Mouse (Mus musculus) lung, embryonic 14.5 days (tissue): ENCODE measurements around the gene Trpm7. TPM values are rescaled to one million over a fixed set of nuclear protein-coding genes. Genes with fewer than 3 reads are reported as not detected.
A peak's percentile ranks its signal among the peaks of the same experiment; 100 is the strongest.

Experiments used
- ATAC-seq: fragments of 200-750 bp; cut with Nextera tagmentation; 2 replicates; pipeline ENCODE4 v1.8.0; 2017; ENCODE audit warnings: mild to moderate bottlenecking, moderate TSS enrichment, moderate library complexity; ENCODE audit not compliant: insufficient read depth
- DNase-seq: peaks from one replicate; pipeline ENCODE4 v3.0.0-alpha.2; 2015
- H3K27ac ChIP-seq: fragments of 300-500 bp; sonication (generic); 2 replicates; pipeline ENCODE4 v1.5.1; 2014; ENCODE audit warnings: low read depth, mild to moderate bottlenecking, moderate library complexity
- H3K27me3 ChIP-seq: fragments of 300-500 bp; sonication (generic); 2 replicates; pipeline ENCODE4 v1.6.1; 2014; ENCODE audit warnings: low read length, control low read depth; ENCODE audit not compliant: insufficient read depth
- H3K36me3 ChIP-seq: fragments of 300-500 bp; sonication (generic); 2 replicates; pipeline ENCODE4 v1.6.1; 2014; ENCODE audit warnings: control low read depth; ENCODE audit not compliant: insufficient read depth
- H3K4me1 ChIP-seq: fragments of 300-500 bp; sonication (generic); 2 replicates; pipeline ENCODE4 v1.6.1; 2014; ENCODE audit warnings: antibody characterized with exemption, control low read depth; ENCODE audit not compliant: insufficient read depth
- H3K4me2 ChIP-seq: fragments of 300-500 bp; sonication (generic); 2 replicates; pipeline ENCODE4 v1.6.1; 2014; ENCODE audit warnings: mild to moderate bottlenecking
- H3K4me3 ChIP-seq: fragments of 300-500 bp; sonication (generic); 2 replicates; pipeline ENCODE4 v1.5.1; 2014; ENCODE audit warnings: low read depth, low read length
- H3K9ac ChIP-seq: fragments of 300-500 bp; sonication (generic); 2 replicates; pipeline ENCODE4 v1.6.1; 2014
- H3K9me3 ChIP-seq: fragments of 300-500 bp; sonication (generic); 2 replicates; pipeline ENCODE4 v1.6.1; 2016; ENCODE audit warnings: low read depth, low read length, control low read depth
- CTCF ChIP-seq: IDR thresholded peaks from 2 replicates; pipeline ENCODE4 v1.5.1; 2016; ENCODE audit warnings: antibody characterized with exemption, low read depth
- WGBS: fragments of 180-500 bp; shearing (Covaris S2); extraction: QIAGEN DNeasy Blood & Tissue Kit; methylation state at CpG from one replicate; pipeline ENCODE4 v1.1.7; 2014; 5-methylcytosine and 5-hydroxymethylcytosine counted together
- polyA plus RNA-seq: library from polyadenylated mRNA; unstranded; fragments of >200 nt; fragmentation: Nextera tagmentation; extraction: Ambion mirVana; gene quantifications from 2 replicates; pipeline ENCODE4 v1.2.1, GENCODE M21; 2014

Trpm7 gene
- polyA plus RNA-seq: 48.0 and 50.8 TPM in 2 replicates

DNA sequence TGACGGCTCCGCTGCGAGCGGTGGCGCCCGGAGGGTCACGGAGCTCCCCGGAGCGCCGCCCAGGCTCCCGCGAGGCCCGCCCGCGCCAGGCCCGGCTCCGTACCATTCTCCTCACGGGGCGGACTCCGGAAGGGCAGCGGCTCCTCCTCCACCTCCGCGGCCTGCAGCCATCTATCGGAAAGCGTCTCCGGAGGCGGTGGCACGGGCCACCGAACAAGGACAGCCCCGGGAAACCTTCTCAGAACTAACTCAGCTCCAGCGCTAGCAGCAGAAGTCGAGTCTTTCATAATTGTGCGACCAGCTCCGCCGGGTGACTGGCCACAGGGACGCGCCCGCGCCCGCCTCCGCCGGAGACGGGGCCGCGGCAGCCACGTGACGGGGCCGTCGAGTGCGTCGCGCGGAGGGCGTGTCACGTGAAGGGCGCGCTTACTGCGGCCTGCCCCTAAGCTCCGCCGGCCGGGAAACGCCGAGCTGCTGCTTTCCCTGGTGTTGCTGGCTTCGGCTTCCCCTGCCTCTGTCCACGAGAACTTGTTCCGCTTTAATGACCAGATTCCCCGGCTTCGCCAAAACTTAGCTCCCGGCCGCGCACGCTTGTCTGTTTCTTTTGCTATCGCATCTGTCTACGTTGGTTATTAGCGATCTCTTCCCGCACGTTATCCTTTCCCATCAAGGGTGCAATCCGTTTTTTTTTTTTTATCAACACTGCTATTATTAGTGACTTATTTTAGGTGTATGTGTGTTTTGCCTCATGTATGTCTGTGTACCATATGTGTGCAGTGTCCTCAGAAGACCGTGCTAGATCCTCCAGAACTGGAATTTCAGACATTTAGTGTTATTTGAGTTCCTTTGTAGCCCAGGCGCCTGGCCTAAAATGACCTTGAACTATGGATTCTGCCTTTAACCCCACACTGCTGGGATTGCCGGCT lies at the start of gene Trpm7:
Gene Trpm7, minus strand, starts transcription at position 360 of the 926 bp plus-strand sequence.
- peak within 1 kb of the TSS; percentile 80 for H3K4me2 ChIP-seq
- peak within 1 kb of the TSS; percentile 92 for H3K9ac ChIP-seq
- H3K4me3 ChIP-seq: peak within 1 kb of the TSS; percentile 89
- H3K9me3 ChIP-seq: no peaks in the 10 kb centered on the region
- H3K27me3 ChIP-seq: no peaks in the 10 kb centered on the region
- DNase-seq (peak; percentile 98), ATAC-seq (peak; percentile 98)
- no peaks in the 10 kb centered on the region for H3K36me3 ChIP-seq
- WGBS: under 1% methylated on average over 81 of the region's 81 CpGs
- no peaks in the 10 kb centered on the region for H3K4me1 ChIP-seq
- no peak for TF ChIP-seq CTCF
- peak within 1 kb of the TSS; percentile 99 for H3K27ac ChIP-seq

GRCm38 (mm10) chr2:126920358-126921060 lies 44.5 kb upstream of the Trpm7 start:
- 82% methylated on average over 12 of the region's 12 CpGs for WGBS

GRCm38 (mm10) chr2:126916236-126916635 lies 40.2 kb upstream of the Trpm7 start:
- no peaks in the 10 kb centered on the region for H3K27me3 ChIP-seq
- no peak for TF ChIP-seq CTCF
- H3K4me2 ChIP-seq: no peak overlapping the region
- DNase-seq (no peak), ATAC-seq (no peak)
- no peak overlapping the region for H3K27ac ChIP-seq
- no peak overlapping the region for H3K9ac ChIP-seq
- 53% methylated on average over 1 of the region's 1 CpGs for WGBS
- no peaks in the 10 kb centered on the region for H3K4me1 ChIP-seq
- no peak overlapping the region for H3K4me3 ChIP-seq
- no peaks in the 10 kb centered on the region for H3K9me3 ChIP-seq
- peaks cover 34% of the 10 kb centered on the region for H3K36me3 ChIP-seq

More at GRCm38 (mm10) chr2:126920358-126921060, 44.5 kb upstream of the Trpm7 start:
- ATAC-seq (no peak), DNase-seq (no peak)
- Histone ChIP-seq H3K27me3 (no peaks in the 10 kb centered on the region), H3K9me3 (no peaks in the 10 kb centered on the region), H3K9ac (no peak overlapping the region), H3K4me3 (no peak overlapping the region), H3K36me3 (peaks cover 45% of the 10 kb centered on the region), H3K4me2 (no peak overlapping the region), H3K27ac (no peak overlapping the region), H3K4me1 (no peaks in the 10 kb centered on the region)
- TF ChIP-seq CTCF: no peak

DNA sequence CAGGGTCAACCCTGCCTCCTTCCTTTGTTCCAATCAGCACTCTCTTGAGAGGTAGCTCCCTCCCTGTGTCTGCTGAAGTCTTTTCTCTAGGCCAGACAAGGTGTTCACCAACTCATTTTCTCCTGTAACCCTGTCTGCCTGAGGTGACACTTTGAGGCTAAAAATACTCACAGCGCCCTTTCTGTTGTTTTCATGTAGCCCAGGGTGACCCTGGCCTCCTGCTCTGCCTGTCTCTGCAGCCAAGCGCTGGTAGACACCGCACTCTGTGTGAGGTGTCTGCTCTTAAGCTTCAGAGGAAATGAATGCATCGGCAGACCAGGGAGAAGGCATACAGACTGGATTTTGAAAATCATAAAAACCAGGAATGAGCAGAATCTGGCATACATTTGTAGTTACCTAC lies 38.1 kb upstream of the Trpm7 start:
- H3K36me3 ChIP-seq: peaks cover 24% of the 10 kb centered on the region; the same call in 1 of the 2 replicates
- no peaks in the 10 kb centered on the region for H3K9me3 ChIP-seq
- no peaks in the 10 kb centered on the region for H3K4me1 ChIP-seq
- H3K4me3 ChIP-seq: no peak overlapping the region
- H3K27ac ChIP-seq: no peak overlapping the region
- no peak for DNase-seq
- no peaks in the 10 kb centered on the region for H3K27me3 ChIP-seq
- ATAC-seq: no peak
- no peak overlapping the region; the same call in 1 of the 2 replicates for H3K9ac ChIP-seq
- no peak overlapping the region for H3K4me2 ChIP-seq
- TF ChIP-seq CTCF: no peak
- WGBS: 55% methylated on average over 4 of the region's 4 CpGs

- no peaks in the 10 kb centered on the region for H3K27me3 ChIP-seq
- no peak for TF ChIP-seq CTCF
- DNase-seq (no peak), ATAC-seq (no peak)
- no peak overlapping the region for H3K9ac ChIP-seq
- peaks cover 21% of the 10 kb centered on the region; the same call in 1 of the 2 replicates for H3K36me3 ChIP-seq
- H3K27ac ChIP-seq: no peak overlapping the region
- H3K4me1 ChIP-seq: no peaks in the 10 kb centered on the region
- H3K9me3 ChIP-seq: no peaks in the 10 kb centered on the region
- no peak overlapping the region for H3K4me2 ChIP-seq
- no peak overlapping the region for H3K4me3 ChIP-seq
- WGBS: 76% methylated on average over 3 of the region's 3 CpGs
Measured at GRCm38 (mm10) chr2:126904162-126904561, 28.1 kb upstream of the Trpm7 start.

GRCm38 (mm10) chr2:126897511-126897910 lies 21.5 kb upstream of the Trpm7 start:
- no peaks in the 10 kb centered on the region for H3K27me3 ChIP-seq
- H3K9ac ChIP-seq: no peak overlapping the region
- WGBS: 83% methylated on average over 9 of the region's 9 CpGs
- ATAC-seq (no peak), DNase-seq (no peak)
- H3K4me1 ChIP-seq: no peaks in the 10 kb centered on the region
- H3K4me3 ChIP-seq: no peak overlapping the region
- H3K36me3 ChIP-seq: 0 out of 2 replicates have a peak, but pooled peaks cover 10% of the 10 kb centered on the region
- no peak for TF ChIP-seq CTCF
- no peak overlapping the region for H3K4me2 ChIP-seq
- no peak overlapping the region for H3K27ac ChIP-seq
- H3K9me3 ChIP-seq: no peaks in the 10 kb centered on the region

- no peak overlapping the region for H3K4me2 ChIP-seq
- no peaks in the 10 kb centered on the region for H3K4me1 ChIP-seq
- no peak overlapping the region for H3K27ac ChIP-seq
- no peaks in the 10 kb centered on the region for H3K9me3 ChIP-seq
- TF ChIP-seq CTCF: no peak
- no peak overlapping the region for H3K9ac ChIP-seq
- no peak overlapping the region for H3K4me3 ChIP-seq
- ATAC-seq (no peak), DNase-seq (no peak)
- H3K36me3 ChIP-seq: 0 out of 2 replicates have a peak, but pooled peaks cover 6% of the 10 kb centered on the region
- 82% methylated on average over 6 of the region's 6 CpGs for WGBS
- no peaks in the 10 kb centered on the region for H3K27me3 ChIP-seq
Measured at GRCm38 (mm10) chr2:126896941-126897340, 20.9 kb upstream of the Trpm7 start.
